ENCODE assay signal across 15 mouse cellular contexts in genomic region chr5:88716983-88717382, GRCm38 (mm10). TPM values are rescaled to one million over a fixed set of nuclear protein-coding genes. Genes with fewer than 3 reads are reported as not detected.
DNase-seq lines count a peak whose midpoint lies in the region.
"Had no signal": no experiment of that assay in that cellular context is flagged by ENCODE, and none has a peak within 500 bp of the region (broad histone marks: within the 10 kb centered on the region; RNA-seq: fewer than 3 reads in every experiment).

No protein-coding gene starts in this region.

- intact Hi-C loops in heart, postnatal 36 days (cut with DNase I) = loop anchor here (2.0 kb wide), 1 partner anchor 40 kb away; the partner anchor contains the start of gene Grsf1

- DNase-seq in heart, adult 11 months = peak; percentile 25
- no peak for DNase-seq in heart, postnatal 36 days
- DNase-seq in CD4-positive helper T cell, adult 2 months (ENCODE audit: low read depth, low spot score) = peak; percentile 7
- DNase-seq in induced T-regulatory cell, adult 2 months (ENCODE audit: low read depth) = peak; percentile 46
- DNase-seq in urinary bladder, postnatal 36 days (ENCODE audit: low spot score in 2 of 2) = no peak
- DNase-seq in kidney, postnatal 4 days = no peak
- DNase-seq: adrenal gland, adult 8-10 months; adrenal gland, postnatal 14 days; adrenal gland, postnatal 36 days; B cell, adult 2 months; cerebellum, adult 11-12 months; cerebellum, adult 2 months; cerebellum, adult 9-10 months; cerebellum, postnatal 10 days; cerebellum, postnatal 25 days had no signal

RNA-seq across cellular contexts. Expression of gene Mob1b, which starts 3.7 kb away (rescaled TPM):
- total RNA-seq in heart, postnatal 36 days (2021) = 10 to 100 TPM; 24.0 to 26.8 TPM

RNA-seq across cellular contexts. Expression of gene Grsf1, which starts 41.0 kb away (rescaled TPM):
- total RNA-seq in heart, postnatal 36 days (2021) = 100 to 1,000 TPM; 208 to 215 TPM

RNA-seq across cellular contexts. Expression of gene Dck, which starts 47.8 kb away (rescaled TPM):
- total RNA-seq in heart, postnatal 36 days (2021) = 1 to 10 TPM; 2.8 to 3.3 TPM

Comparison
In these comparisons a context has a peak if more than half of its experiments do, and no peak if none do; other contexts are left out.
1. DNase-seq: peak in heart, adult 11 months (single experiment), CD4-positive helper T cell, adult 2 months (single experiment) and induced T-regulatory cell, adult 2 months (single experiment); none in heart, postnatal 36 days (0 of 2), urinary bladder, postnatal 36 days (0 of 2) and kidney, postnatal 4 days (0 of 2).